Mouse (Mus musculus): ENCODE measurements around the gene Rplp1.

The Rplp1 gene

GRCm38 (mm10) chr9:61877373-61878112, 36.8 kb downstream of the Rplp1 start:
- DNase-seq (ENCODE audit: low read depth) = no peak

DNA sequence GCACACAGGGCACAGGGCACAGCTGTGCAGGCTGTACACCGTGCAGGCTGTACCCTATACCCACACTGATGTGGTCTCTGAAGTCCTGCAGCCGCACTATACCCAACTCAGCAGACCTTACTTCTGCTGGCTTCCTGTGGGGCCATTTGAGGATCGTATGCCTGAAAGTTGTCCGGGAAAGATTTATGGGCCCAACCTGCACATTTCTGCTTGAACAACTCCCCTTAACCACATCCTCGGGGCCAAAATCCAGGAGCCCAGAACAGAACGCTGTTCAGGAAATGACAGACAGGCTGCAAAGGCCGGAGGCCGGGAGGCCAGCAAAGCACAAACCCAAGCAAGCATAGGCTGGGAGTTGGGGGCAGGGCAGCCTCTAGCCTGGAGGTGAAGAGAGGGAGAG, 41.0 kb downstream of the Rplp1 start:
- no peak for DNase-seq (ENCODE audit: low read depth)

GRCm38 (mm10) chr9:61872246-61872941, 41.9 kb downstream of the Rplp1 start:
- DNase-seq (ENCODE audit: low read depth) = no peak

GRCm38 (mm10) chr9:61871839-61872238, 42.5 kb downstream of the Rplp1 start:
- DNase-seq (ENCODE audit: low read depth) = no peak

DNA sequence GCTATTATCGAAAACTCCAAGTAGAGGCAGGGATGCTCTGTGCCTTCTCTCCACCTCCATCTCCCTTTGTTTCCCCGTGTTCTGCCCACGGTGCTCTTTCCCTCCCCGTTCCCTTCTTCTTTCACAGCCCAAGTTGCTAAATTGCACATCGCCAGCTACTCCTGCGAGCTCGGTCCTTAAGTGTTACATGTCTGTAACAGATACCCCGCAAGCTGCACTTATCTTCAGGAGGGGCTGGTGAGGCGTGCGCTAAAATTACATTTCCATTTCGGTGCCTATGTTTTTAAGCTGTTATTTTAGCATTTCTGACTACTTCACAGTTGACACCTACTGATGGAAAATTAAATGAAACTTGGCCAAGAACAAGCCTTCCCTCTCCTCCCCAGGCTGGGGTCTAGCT, 46.7 kb downstream of the Rplp1 start:
- DNase-seq (ENCODE audit: low read depth) = no peak

All from naive thymus-derived CD4-positive, alpha-beta T cell, adult 2 months (primary cell).